Comparison of ENCODE assay signal across 8 mouse cellular contexts in the genomic region with DNA sequence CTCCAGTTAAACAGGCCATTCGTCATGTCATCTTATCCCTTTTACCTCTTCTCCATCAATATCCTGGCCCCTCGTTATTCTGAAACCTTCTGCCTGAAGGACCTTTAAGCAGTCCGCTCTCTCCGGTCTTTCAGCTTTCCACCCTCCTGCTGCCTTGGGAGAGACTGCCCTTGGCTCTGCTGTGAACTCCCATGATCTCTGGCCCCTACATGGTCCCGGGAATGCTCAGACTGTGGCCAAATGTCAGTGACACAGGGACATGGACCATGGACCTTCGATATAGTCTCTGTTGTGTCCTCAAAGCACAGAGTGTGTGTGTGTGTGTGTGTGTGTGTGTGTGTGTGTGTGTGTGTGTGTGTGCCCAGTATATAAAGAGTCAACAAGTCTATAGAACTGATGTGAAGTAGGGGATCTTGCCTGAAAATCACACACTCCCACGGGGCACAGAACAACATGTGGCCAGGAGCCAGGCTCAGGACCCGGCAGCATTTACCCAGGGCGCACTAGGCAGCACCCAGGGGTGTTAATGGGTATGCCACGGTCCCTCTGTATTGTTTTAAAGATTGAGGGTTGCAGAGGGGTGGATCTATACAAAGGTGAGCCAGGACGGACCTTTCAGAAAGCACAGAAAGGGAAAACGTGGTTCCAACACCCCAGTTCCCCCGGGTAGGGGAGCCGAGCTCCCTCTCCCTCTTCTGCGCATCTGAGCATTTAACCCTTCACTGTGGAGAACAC. TPM values are rescaled to one million over a fixed set of nuclear protein-coding genes. Genes with fewer than 3 reads are reported as not detected.
DNase-seq lines count a peak whose midpoint lies in the region; ATAC-seq and TF ChIP-seq lines count a peak whose summit lies in the region.

No protein-coding gene starts in this region.

- ATAC-seq in heart, embryonic 11.5 days (replicated peaks; ENCODE audit: insufficient number of reproducible peaks, low FRiP score, low TSS enrichment), result no peak
- no peak for ATAC-seq in embryonic facial prominence, embryonic 11.5 days (replicated peaks; ENCODE audit: insufficient number of reproducible peaks, low FRiP score, low TSS enrichment, low read depth)
- ATAC-seq in hindbrain, embryonic 13.5 days (ENCODE audit: low FRiP score), result no peak
- ATAC-seq in liver, postnatal 0 days, result peak; percentile 77

- WGBS in heart, embryonic 11.5 days (ENCODE audit: insufficient replicate concordance), result 64% methylated on average over 15 of the region's 15 CpGs
- 40% methylated on average over 15 of the region's 15 CpGs for WGBS in embryonic facial prominence, embryonic 11.5 days
- WGBS in hindbrain, embryonic 13.5 days, result 18% methylated on average over 15 of the region's 15 CpGs
- 61% methylated on average over 15 of the region's 15 CpGs for WGBS in liver, postnatal 0 days (ENCODE audit: insufficient replicate concordance)

- no peak overlapping the region for H3K4me2 ChIP-seq in heart, embryonic 11.5 days
- no peak overlapping the region for H3K4me2 ChIP-seq in embryonic facial prominence, embryonic 11.5 days (ENCODE audit: low read depth, low read length)
- peak overlapping the region; percentile 15; the same call in 1 of the 2 replicates for H3K4me2 ChIP-seq in hindbrain, embryonic 13.5 days
- H3K4me2 ChIP-seq in liver, postnatal 0 days (ENCODE audit: low read depth, low read length), result peak overlapping the region; percentile 37; the same call in 1 of the 2 replicates

- H3K9ac ChIP-seq in heart, embryonic 11.5 days (ENCODE audit: low read depth, low read length), result peak overlapping the region; percentile 28; the same call in 1 of the 2 replicates
- 0 out of 2 replicates have a peak overlapping the region, but pooled peaks have one; percentile 22 for H3K9ac ChIP-seq in embryonic facial prominence, embryonic 11.5 days (replicated peaks; ENCODE audit: low read length)
- peak overlapping the region; percentile 49 for H3K9ac ChIP-seq in hindbrain, embryonic 13.5 days
- peak overlapping the region; percentile 38; the same call in 1 of the 2 replicates for H3K9ac ChIP-seq in liver, postnatal 0 days (replicated peaks)

- no peaks in the 10 kb centered on the region for H3K9me3 ChIP-seq in heart, embryonic 11.5 days (replicated peaks; ENCODE audit: control insufficient read depth, low read length)
- H3K9me3 ChIP-seq in embryonic facial prominence, embryonic 11.5 days (replicated peaks; ENCODE audit: control insufficient read depth, low read length), result no peaks in the 10 kb centered on the region
- no peaks in the 10 kb centered on the region for H3K9me3 ChIP-seq in hindbrain, embryonic 13.5 days
- H3K9me3 ChIP-seq in liver, postnatal 0 days (ENCODE audit: low read length), result no peaks in the 10 kb centered on the region

- H3K4me3 ChIP-seq in heart, embryonic 11.5 days (ENCODE audit: low read depth, low read length), result no peak overlapping the region
- no peak overlapping the region for H3K4me3 ChIP-seq in embryonic facial prominence, embryonic 11.5 days (ENCODE audit: low read depth, low read length)
- H3K4me3 ChIP-seq in hindbrain, embryonic 13.5 days, result no peak overlapping the region
- no peak overlapping the region for H3K4me3 ChIP-seq in liver, postnatal 0 days (ENCODE audit: low read depth, low read length)

- TF ChIP-seq EP300 in liver, postnatal 0 days (IDR thresholded peaks at IDR 0.05; ENCODE audit: low read depth), result peak; percentile 62; the same call in 1 of the 2 replicates

- DNase-seq in heart, postnatal 4 days, result no peak
- DNase-seq in embryonic facial prominence, embryonic 11.5 days (ENCODE audit: low spot score), result no peak
- peak; percentile 64 for DNase-seq in liver, postnatal 0 days
- DNase-seq in thymus, postnatal 36 days, result no peak
- no peak for DNase-seq in retina, postnatal 1 day
- no peak for DNase-seq in left cerebral cortex, adult 8-10 months (ENCODE audit: low spot score in 2 of 2)

- no peak for TF ChIP-seq CTCF in liver, postnatal 0 days (IDR thresholded peaks at IDR 0.05; ENCODE audit: low read depth)

- H3K27me3 ChIP-seq in heart, embryonic 11.5 days (ENCODE audit: control insufficient read depth, insufficient read depth, low read length), result no peaks in the 10 kb centered on the region
- H3K27me3 ChIP-seq in embryonic facial prominence, embryonic 11.5 days (ENCODE audit: control insufficient read depth, insufficient read depth, low read length), result no peaks in the 10 kb centered on the region; the same call in 1 of the 2 replicates
- H3K27me3 ChIP-seq in hindbrain, embryonic 13.5 days, result no peaks in the 10 kb centered on the region
- no peaks in the 10 kb centered on the region for H3K27me3 ChIP-seq in liver, postnatal 0 days (ENCODE audit: insufficient read depth, low read length)

- H3K4me1 ChIP-seq in heart, embryonic 11.5 days (ENCODE audit: control insufficient read depth, insufficient read depth, low read length), result peaks cover 65% of the 10 kb centered on the region
- H3K4me1 ChIP-seq in embryonic facial prominence, embryonic 11.5 days (ENCODE audit: control insufficient read depth, insufficient read depth, low read length), result peaks cover 35% of the 10 kb centered on the region
- H3K4me1 ChIP-seq in hindbrain, embryonic 13.5 days (replicated peaks), result peaks cover 88% of the 10 kb centered on the region
- H3K4me1 ChIP-seq in liver, postnatal 0 days (ENCODE audit: insufficient read depth), result peaks cover 60% of the 10 kb centered on the region

- peak overlapping the region; percentile 51 for H3K27ac ChIP-seq in heart, embryonic 11.5 days (ENCODE audit: low read depth, low read length)
- peak overlapping the region; percentile 75 for H3K27ac ChIP-seq in embryonic facial prominence, embryonic 11.5 days (replicated peaks; ENCODE audit: low read depth, low read length)
- H3K27ac ChIP-seq in hindbrain, embryonic 13.5 days, result peak overlapping the region; percentile 94
- H3K27ac ChIP-seq in liver, postnatal 0 days (ENCODE audit: low read depth), result peak overlapping the region; percentile 88

- no peaks in the 10 kb centered on the region for H3K36me3 ChIP-seq in heart, embryonic 11.5 days (ENCODE audit: control insufficient read depth, insufficient read depth, low read length)
- H3K36me3 ChIP-seq in embryonic facial prominence, embryonic 11.5 days (replicated peaks; ENCODE audit: control insufficient read depth, insufficient read depth, low read depth, low read length), result no peaks in the 10 kb centered on the region
- H3K36me3 ChIP-seq in hindbrain, embryonic 13.5 days, result no peaks in the 10 kb centered on the region
- H3K36me3 ChIP-seq in liver, postnatal 0 days (replicated peaks; ENCODE audit: insufficient read depth, low read length), result 0 out of 2 replicates have a peak, but pooled peaks cover 3% of the 10 kb centered on the region

RNA-seq across cellular contexts. Expression of a gene that starts 23.1 kb away (rescaled TPM):
- polyA plus RNA-seq in heart, embryonic 11.5 days (2014; fragmentation: Nextera tagmentation; extraction: Ambion mirVana), result 18.1 and 19.1 TPM in 2 replicates
- total RNA-seq in heart, postnatal 4 days (2021), result 10 to 100 TPM; 31.6 to 34.2 TPM
- polyA plus RNA-seq in embryonic facial prominence, embryonic 11.5 days (2014; fragmentation: Nextera tagmentation; extraction: Ambion mirVana), result 9.6 and 11.2 TPM in 2 replicates
- 18.2 and 18.7 TPM in 2 replicates for polyA plus RNA-seq in hindbrain, embryonic 13.5 days (2015; fragmentation: Nextera tagmentation; extraction: Ambion mirVana)
- 16.3 and 18.6 TPM in 2 replicates for polyA plus RNA-seq in liver, postnatal 0 days (2015; fragmentation: Nextera tagmentation; extraction: Ambion mirVana)
- 10 to 100 TPM; 32.5 to 41.9 (median 34.2) TPM for total RNA-seq in left cerebral cortex, adult 8-10 months (2022)

RNA-seq across cellular contexts. Expression of a gene that starts 23.5 kb away (rescaled TPM):
- 0.18 and 0.54 TPM in 2 replicates for polyA plus RNA-seq in heart, embryonic 11.5 days (2014; fragmentation: Nextera tagmentation; extraction: Ambion mirVana)
- not detected for total RNA-seq in heart, postnatal 4 days (2021)
- 0.31 and 0.55 TPM in 2 replicates for polyA plus RNA-seq in embryonic facial prominence, embryonic 11.5 days (2014; fragmentation: Nextera tagmentation; extraction: Ambion mirVana)
- polyA plus RNA-seq in hindbrain, embryonic 13.5 days (2015; fragmentation: Nextera tagmentation; extraction: Ambion mirVana), result 2.4 and 2.6 TPM in 2 replicates
- polyA plus RNA-seq in liver, postnatal 0 days (2015; fragmentation: Nextera tagmentation; extraction: Ambion mirVana), result 0.75 and 0.84 TPM in 2 replicates
- 1 to 10 TPM in 3 of 4 experiments, under 1 TPM in 1; 0.78 to 1.3 (median 1.3) TPM for total RNA-seq in left cerebral cortex, adult 8-10 months (2022)

RNA-seq across cellular contexts. Expression of a gene that starts 47.1 kb away (rescaled TPM):
- 5.6 and 7.9 TPM in 2 replicates for polyA plus RNA-seq in heart, embryonic 11.5 days (2014; fragmentation: Nextera tagmentation; extraction: Ambion mirVana)
- 10 to 100 TPM; 10.7 to 10.8 TPM for total RNA-seq in heart, postnatal 4 days (2021)
- polyA plus RNA-seq in embryonic facial prominence, embryonic 11.5 days (2014; fragmentation: Nextera tagmentation; extraction: Ambion mirVana), result 8.3 and 8.8 TPM in 2 replicates
- polyA plus RNA-seq in hindbrain, embryonic 13.5 days (2015; fragmentation: Nextera tagmentation; extraction: Ambion mirVana), result 26.2 TPM in 2 replicates
- 3.1 and 3.4 TPM in 2 replicates for polyA plus RNA-seq in liver, postnatal 0 days (2015; fragmentation: Nextera tagmentation; extraction: Ambion mirVana)
- total RNA-seq in left cerebral cortex, adult 8-10 months (2022), result 10 to 100 TPM; 25.1 to 30.2 (median 28.8) TPM

RNA-seq across cellular contexts. Expression of a gene that starts 47.2 kb away (rescaled TPM):
- 22.2 and 23.5 TPM in 2 replicates for polyA plus RNA-seq in heart, embryonic 11.5 days (2014; fragmentation: Nextera tagmentation; extraction: Ambion mirVana)
- total RNA-seq in heart, postnatal 4 days (2021), result 10 to 100 TPM; 30.8 to 32.0 TPM
- polyA plus RNA-seq in embryonic facial prominence, embryonic 11.5 days (2014; fragmentation: Nextera tagmentation; extraction: Ambion mirVana), result 28.9 and 29.7 TPM in 2 replicates
- 44.0 and 47.7 TPM in 2 replicates for polyA plus RNA-seq in hindbrain, embryonic 13.5 days (2015; fragmentation: Nextera tagmentation; extraction: Ambion mirVana)
- polyA plus RNA-seq in liver, postnatal 0 days (2015; fragmentation: Nextera tagmentation; extraction: Ambion mirVana), result 14.0 and 15.1 TPM in 2 replicates
- total RNA-seq in left cerebral cortex, adult 8-10 months (2022), result 10 to 100 TPM; 32.4 to 36.9 (median 35.7) TPM

RNA-seq across cellular contexts. Expression of a gene that starts 54.4 kb away (rescaled TPM):
- polyA plus RNA-seq in heart, embryonic 11.5 days (2014; fragmentation: Nextera tagmentation; extraction: Ambion mirVana), result 1.6 and 2.1 TPM in 2 replicates
- 1 to 10 TPM; 8.7 to 9.3 TPM for total RNA-seq in heart, postnatal 4 days (2021)
- polyA plus RNA-seq in embryonic facial prominence, embryonic 11.5 days (2014; fragmentation: Nextera tagmentation; extraction: Ambion mirVana), result 1.3 and 1.8 TPM in 2 replicates
- 2.5 and 4.1 TPM in 2 replicates for polyA plus RNA-seq in hindbrain, embryonic 13.5 days (2015; fragmentation: Nextera tagmentation; extraction: Ambion mirVana)
- polyA plus RNA-seq in liver, postnatal 0 days (2015; fragmentation: Nextera tagmentation; extraction: Ambion mirVana), result 15.3 and 17.1 TPM in 2 replicates
- 1 to 10 TPM; 5.0 to 8.6 (median 6.3) TPM for total RNA-seq in left cerebral cortex, adult 8-10 months (2022)

Comparison
In these comparisons a context has a peak if more than half of its experiments do, and no peak if none do; other contexts are left out.
1. H3K4me2 ChIP-seq: peak in hindbrain, embryonic 13.5 days (single experiment) and liver, postnatal 0 days (single experiment); none in heart, embryonic 11.5 days (single experiment) and embryonic facial prominence, embryonic 11.5 days (single experiment).
2. Peak in every context shown above with its lines, with median percentiles within 50 percentile points of each other: H3K27ac ChIP-seq and H3K9ac ChIP-seq.